Mouse (Mus musculus) mouse embryonic stem cell (cell line): ENCODE measurements around the gene Gm4907.
"Not testable (repeated sequence)": the region's sequence is repeated elsewhere in the genome, so short reads cannot be mapped to it uniquely, and the experiment has no call there.

Source experiments
- in situ Hi-C, 2 experiments: fragments of 300-500 bp; cut with MboI; formaldehyde crosslinking; loops; 1 replicate in 1 of 2; 3 replicates in 1 of 2; pipeline ENCODE4 v1.14.3; 2019 to 2020; ENCODE audit warnings: low sequenced_read_pairs in 2 of 2, low pct_unique_long_range_greater_than_20kb in 1 of 2, mixed read lengths in 1 of 2; ENCODE audit not compliant: unreplicated experiment in 1 of 2

Gene Gm4907

GRCm38 (mm10) chrX:23882253-23882652 lies at the start of gene Gm4907:
Gm4907 (plus strand) TSS chrX:23882553.
- in situ Hi-C loops = not testable (repeated sequence)

- in situ Hi-C loops = loop anchor here in 1 of 2 experiments (25.0 kb wide), 1 partner anchor 129 kb away; the partner anchor contains the start of gene Gm4985
These were observed 48.6 kb upstream of the Gm4907 start for GRCm38 (mm10) chrX:23833784-23834183.

DNA sequence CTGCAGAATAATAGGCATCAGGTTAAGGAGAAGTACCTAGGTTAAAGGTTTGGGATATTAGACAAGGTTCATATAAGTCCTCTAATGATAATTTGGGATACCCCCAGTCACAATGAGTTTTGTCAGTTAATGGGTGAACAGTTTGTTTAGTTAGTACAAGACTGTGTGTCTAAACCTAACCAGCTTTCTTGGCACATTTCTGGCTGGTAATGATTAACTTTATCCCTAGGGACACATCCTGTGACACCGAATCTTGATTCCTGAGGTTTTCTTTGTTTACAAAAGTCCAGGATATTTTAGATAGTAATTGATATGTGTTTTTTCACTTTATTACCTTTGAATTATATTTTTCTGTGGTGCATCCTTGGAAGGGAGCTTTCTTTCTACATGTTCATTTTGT lies 41.4 kb upstream of the Gm4907 start:
- in situ Hi-C loops = loop anchor here in 1 of 2 experiments (25.0 kb wide), 1 partner anchor 121 kb away; the partner anchor contains the start of gene Gm4985

GRCm38 (mm10) chrX:23954161-23954560 lies 71.8 kb downstream of the Gm4907 start:
- in situ Hi-C loops = loop anchor here in 1 of 2 experiments (25.0 kb wide), 2 partner anchors 117 to 133 kb away; no protein-coding TSS in a partner anchor
